Mouse (Mus musculus): ENCODE measurements around the gene Lhfpl4.

GRCm38 (mm10) chr6:113184163-113184562, 11.0 kb downstream of the Lhfpl4 start:
- TF ChIP-seq EP300 (IDR thresholded peaks at IDR 0.05; ENCODE audit: low read depth): no peak
- TF ChIP-seq CTCF (IDR thresholded peaks at IDR 0.05; ENCODE audit: low read depth): no peak

Measured in liver, embryonic 14.5 days (tissue).